Mouse (Mus musculus) kidney, adult 2 months (tissue): Measurements from ENCODE around the gene Tmod2. TPM values are rescaled to one million over a fixed set of nuclear protein-coding genes. Genes with fewer than 3 reads are reported as not detected.

Source experiments
- DNase-seq: peaks from one replicate; pipeline ENCODE4 v3.0.0; 2021
- H3K27ac ChIP-seq: fragments of 200-500 bp; 2 replicates; pipeline ENCODE4 v1.5.1; 2012; ENCODE audit warnings: low read depth, low read length, control low read depth, inconsistent platforms; ENCODE audit not compliant: insufficient read depth
- H3K27me3 ChIP-seq: fragments of 200-500 bp; replicated peaks from 2 replicates; pipeline ENCODE4 v1.6.1; 2012; ENCODE audit warnings: mild to moderate bottlenecking, moderate library complexity, low read length, inconsistent platforms; ENCODE audit not compliant: control insufficient read depth, insufficient read depth
- H3K36me3 ChIP-seq: fragments of 200-500 bp; 2 replicates; pipeline ENCODE4 v1.6.1; 2012; ENCODE audit warnings: mild to moderate bottlenecking, moderate library complexity, low read length, inconsistent platforms; ENCODE audit not compliant: control insufficient read depth, insufficient read depth
- H3K4me1 ChIP-seq: fragments of 200-500 bp; 2 replicates; pipeline ENCODE4 v1.6.1; 2011; ENCODE audit warnings: low read length; ENCODE audit not compliant: control insufficient read depth, insufficient read depth
- H3K4me3 ChIP-seq: fragments of 200-500 bp; 2 replicates; pipeline ENCODE4 v1.5.1; 2011; ENCODE audit warnings: mild to moderate bottlenecking, low read depth, low read length, control low read depth; ENCODE audit not compliant: insufficient read depth
- CTCF ChIP-seq: fragments of 200-500 bp; conservative IDR thresholded peaks from 2 replicates; pipeline ENCODE4 v1.5.1; 2011; ENCODE audit warnings: low read depth, mild to moderate bottlenecking, control low read depth, low read length, moderate library complexity, mixed read lengths; ENCODE audit not compliant: insufficient read depth, insufficient read length
- POLR2A ChIP-seq: fragments of 200-500 bp; IDR thresholded peaks from one replicate; pipeline ENCODE4 v1.6.1; 2011; ENCODE audit warnings: low read depth, low read length, control low read depth
- WGBS: fragments of 180-500 bp; shearing (Covaris S2); methylation state at CpG from one replicate; pipeline ENCODE4 v1.1.7; 2018; 5-methylcytosine and 5-hydroxymethylcytosine counted together
- polyA plus RNA-seq: library from polyadenylated mRNA; depleted of rRNA; stranded (reverse); fragments of >200 nt; gene quantifications from 2 replicates; pipeline ENCODE4 v1.2.3, GENCODE M21; 2012

Gene Tmod2
- polyA plus RNA-seq, 1 experiment: 0.38 TPM

DNA sequence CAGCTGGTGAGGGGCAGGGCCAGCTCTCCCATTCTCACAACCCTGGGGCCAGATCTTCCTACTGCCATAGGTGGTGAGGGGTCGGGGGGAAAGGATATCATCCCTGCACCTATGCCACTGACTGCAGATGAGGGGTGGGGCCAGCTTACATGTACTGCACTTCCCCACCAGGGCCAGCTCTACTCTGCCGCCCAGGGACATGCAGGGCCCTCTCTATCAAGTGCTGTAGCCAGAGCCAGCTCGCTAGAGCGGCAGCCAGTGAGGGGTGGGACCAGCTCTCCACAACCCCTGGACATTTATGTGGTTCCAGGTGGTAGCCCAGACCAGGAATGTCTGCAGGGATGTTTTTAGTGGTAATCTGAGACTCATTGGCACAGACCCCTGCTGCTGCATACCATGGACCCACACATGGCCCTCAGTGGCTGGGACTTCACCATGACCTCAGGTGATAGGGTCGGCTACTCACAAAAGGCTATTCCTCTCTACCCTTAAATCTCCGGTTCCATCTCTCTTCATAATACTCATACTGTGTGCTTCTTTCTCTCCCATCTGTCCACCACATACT, 7.8 kb upstream of the Tmod2 start:
- Histone ChIP-seq H3K4me1 (no peaks in the 10 kb centered on the region), H3K36me3 (no peaks in the 10 kb centered on the region), H3K27me3 (no peaks in the 10 kb centered on the region; the same call in 1 of the 2 replicates), H3K27ac (no peak overlapping the region), H3K4me3 (no peak overlapping the region)
- TF ChIP-seq CTCF: no peak
- no peak for TF ChIP-seq POLR2A
- no peak for DNase-seq
- 78% methylated on average over 6 of the region's 6 CpGs for WGBS

DNA sequence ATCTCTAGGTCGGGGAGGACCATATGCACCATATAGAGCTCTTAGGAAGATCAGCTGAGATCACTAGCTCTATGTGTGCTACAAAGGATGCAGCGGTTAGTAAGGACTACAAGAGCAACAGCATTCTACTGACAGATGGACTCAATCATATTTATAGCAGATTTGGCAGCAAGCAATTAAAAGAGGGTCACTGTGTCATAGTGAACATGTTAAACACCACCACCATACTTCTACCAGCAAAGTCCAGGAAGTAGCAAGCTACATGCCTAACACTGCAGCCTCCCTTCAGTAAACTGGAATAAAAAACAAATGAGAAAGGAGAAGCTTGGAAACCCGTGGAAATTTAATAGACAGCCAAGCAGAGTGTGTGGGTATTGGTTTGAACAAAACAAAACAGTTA, 5.4 kb upstream of the Tmod2 start:
- 61% methylated on average over 3 of the region's 3 CpGs for WGBS

DNA sequence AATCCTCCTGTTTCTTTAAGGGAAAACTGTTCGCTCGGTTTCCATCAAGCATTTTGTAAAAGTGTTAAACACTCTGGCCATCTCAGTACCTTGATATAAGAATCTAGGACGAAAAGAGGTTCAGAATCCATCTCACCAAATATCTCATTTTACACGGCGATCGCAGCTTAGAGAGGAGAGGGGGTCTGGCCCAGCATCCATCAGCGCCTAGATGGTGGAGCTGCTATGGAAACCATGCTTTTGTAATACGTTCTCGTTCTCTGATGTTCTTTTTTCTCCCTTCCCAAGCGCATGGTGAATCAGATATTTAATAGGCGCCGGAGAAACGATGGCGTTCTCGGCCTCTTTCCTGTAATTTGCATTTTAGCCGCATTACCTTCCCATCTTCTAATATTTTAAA, 1.2 kb downstream of the Tmod2 start:
- Histone ChIP-seq H3K27ac (no peak overlapping the region), H3K4me3 (no peak overlapping the region), H3K27me3 (no peaks in the 10 kb centered on the region), H3K4me1 (no peaks in the 10 kb centered on the region), H3K36me3 (no peaks in the 10 kb centered on the region)
- no peak for DNase-seq
- WGBS: 32% methylated on average over 16 of the region's 16 CpGs
- TF ChIP-seq CTCF (no peak), POLR2A (no peak)

More for the DNA sequence above, 5.4 kb upstream of the Tmod2 start:
- TF ChIP-seq POLR2A (no peak), CTCF (no peak)
- H3K36me3 ChIP-seq: no peaks in the 10 kb centered on the region
- DNase-seq: no peak
- no peaks in the 10 kb centered on the region; the same call in 1 of the 2 replicates for H3K27me3 ChIP-seq
- H3K4me3 ChIP-seq: no peak overlapping the region
- no peak overlapping the region for H3K27ac ChIP-seq
- no peaks in the 10 kb centered on the region for H3K4me1 ChIP-seq

DNA sequence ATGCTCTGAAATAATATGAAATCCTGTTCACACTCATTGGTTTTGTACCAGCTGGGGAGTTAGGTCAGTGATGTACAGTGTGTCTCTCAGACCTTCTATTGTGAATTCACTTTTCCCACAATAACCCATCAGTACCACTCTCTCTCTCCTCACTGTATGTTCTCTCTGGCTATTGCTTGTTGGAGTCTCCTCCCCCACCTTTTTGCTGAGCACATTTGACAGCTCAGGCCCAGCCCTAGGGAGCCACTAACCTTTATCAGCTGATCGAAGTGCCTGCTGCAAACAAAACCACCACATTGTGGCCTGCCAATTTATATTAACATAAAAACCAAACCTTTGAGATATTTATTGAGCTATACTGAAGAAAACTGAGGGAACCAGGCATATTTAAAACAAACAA, 1.6 kb downstream of the Tmod2 start:
- DNase-seq: no peak
- Histone ChIP-seq H3K4me1 (no peaks in the 10 kb centered on the region), H3K27me3 (no peaks in the 10 kb centered on the region), H3K27ac (no peak overlapping the region), H3K36me3 (no peaks in the 10 kb centered on the region), H3K4me3 (no peak overlapping the region)
- WGBS: 81% methylated on average over 1 of the region's 1 CpGs
- TF ChIP-seq CTCF: no peak
- no peak for TF ChIP-seq POLR2A

DNA sequence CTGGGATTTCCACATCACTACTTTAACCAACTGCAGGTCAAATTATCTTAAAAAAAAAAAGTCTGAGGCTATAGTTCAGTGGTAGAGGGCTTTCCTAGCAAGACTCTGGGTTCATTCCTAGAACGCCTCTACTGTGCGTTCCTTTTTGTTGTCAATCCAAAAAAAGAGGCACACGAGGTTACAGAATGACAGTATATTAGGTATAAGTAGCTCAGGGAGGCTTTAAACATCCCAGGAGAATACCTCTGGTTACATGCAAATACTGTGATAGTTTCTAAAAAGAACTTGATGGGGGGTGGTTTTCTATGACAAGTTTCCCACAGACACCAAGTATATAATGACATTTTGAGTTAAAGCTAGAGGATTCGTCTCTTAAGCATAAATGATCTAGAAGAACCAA, 3.6 kb downstream of the Tmod2 start:
- H3K27ac ChIP-seq: no peak overlapping the region
- H3K36me3 ChIP-seq: no peaks in the 10 kb centered on the region
- no peak overlapping the region for H3K4me3 ChIP-seq
- no peaks in the 10 kb centered on the region for H3K4me1 ChIP-seq
- 91% methylated on average over 4 of the region's 4 CpGs for WGBS
- TF ChIP-seq POLR2A (no peak), CTCF (no peak)
- DNase-seq: no peak
- no peaks in the 10 kb centered on the region for H3K27me3 ChIP-seq

DNA sequence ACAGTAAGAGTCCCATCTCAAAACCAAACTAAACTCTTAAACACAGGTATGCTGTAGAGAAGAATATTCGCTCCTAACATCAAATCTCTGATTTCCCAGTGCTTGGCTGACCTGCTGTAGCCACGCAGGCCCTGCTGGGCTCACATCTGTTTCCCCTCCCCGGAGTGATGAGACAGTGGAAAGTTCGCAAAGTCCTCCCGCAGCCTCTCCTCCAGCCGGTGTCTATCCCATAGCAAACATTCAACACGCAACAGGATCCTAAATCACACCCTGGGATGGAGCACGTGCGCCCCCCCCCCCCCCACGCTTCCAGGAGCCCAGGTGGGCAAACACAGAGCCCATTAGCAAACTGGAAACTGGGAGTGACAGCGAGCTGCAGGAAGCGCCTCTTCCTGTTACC, 9.6 kb downstream of the Tmod2 start:
- DNase-seq: no peak
- no peaks in the 10 kb centered on the region for H3K27me3 ChIP-seq
- H3K36me3 ChIP-seq: no peaks in the 10 kb centered on the region
- H3K4me1 ChIP-seq: no peaks in the 10 kb centered on the region
- no peak overlapping the region for H3K4me3 ChIP-seq
- H3K27ac ChIP-seq: no peak overlapping the region
- 22% methylated on average over 12 of the region's 12 CpGs for WGBS
- TF ChIP-seq CTCF: no peak
- no peak for TF ChIP-seq POLR2A

DNA sequence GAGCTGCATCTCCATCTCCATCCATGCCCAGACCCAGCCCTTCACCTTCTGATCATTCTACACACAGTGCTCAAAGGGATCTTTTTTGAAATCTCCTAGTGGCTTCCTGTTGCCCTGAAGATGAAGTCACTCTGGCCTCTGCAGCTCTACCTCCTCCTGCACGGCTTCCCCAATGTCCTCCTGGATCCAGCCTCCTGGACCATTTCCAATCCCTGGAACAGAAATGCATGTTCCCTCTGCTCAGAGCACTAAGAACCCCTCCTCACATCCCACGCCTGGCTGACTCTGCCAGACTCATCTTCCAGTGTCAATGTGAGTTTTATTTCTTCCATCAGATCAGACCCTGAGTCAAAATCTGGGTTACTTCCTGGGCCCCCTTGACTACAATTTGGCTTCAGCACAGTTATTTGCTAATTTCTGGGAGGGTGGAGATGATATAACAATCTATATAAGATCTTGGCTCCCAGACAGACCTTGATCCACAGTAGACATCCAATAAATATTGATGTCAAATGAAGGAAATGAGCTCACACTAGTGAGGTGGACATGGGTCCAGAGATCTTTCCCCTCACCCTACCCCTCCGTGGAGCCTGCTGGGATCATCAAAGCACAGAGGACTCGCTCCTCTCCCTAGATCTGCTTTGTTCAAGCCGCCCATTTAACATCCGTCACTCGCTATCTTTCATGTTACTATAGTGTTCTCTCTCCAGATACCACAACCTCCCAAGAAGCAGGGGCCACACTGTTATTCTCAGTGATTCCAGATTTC, 10.8 kb downstream of the Tmod2 start:
- WGBS: 71% methylated on average over 7 of the region's 7 CpGs
- no peak for DNase-seq
- Histone ChIP-seq H3K4me1 (no peaks in the 10 kb centered on the region), H3K27ac (no peak overlapping the region), H3K27me3 (no peaks in the 10 kb centered on the region), H3K4me3 (no peak overlapping the region), H3K36me3 (no peaks in the 10 kb centered on the region)
- TF ChIP-seq CTCF (no peak), POLR2A (no peak)
